Mouse (Mus musculus) cerebellum, adult 2 months (tissue): ENCODE data around the gene Pigu.

Experiments
- CTCF ChIP-seq: fragments of 200-500 bp; IDR thresholded peaks from 2 replicates; pipeline ENCODE4 v1.5.1; 2011; ENCODE audit warnings: low read depth, mild to moderate bottlenecking, control low read depth, low read length, moderate library complexity, borderline replicate concordance; ENCODE audit not compliant: insufficient read depth
- POLR2A ChIP-seq: fragments of 200-500 bp; IDR thresholded peaks from 2 replicates; pipeline ENCODE4 v1.6.1; 2011; ENCODE audit warnings: low read length, control low read depth, borderline replicate concordance; ENCODE audit not compliant: insufficient read depth

GRCm38 (mm10) chr2:155295453-155295852, 61.8 kb downstream of the Pigu start:
- TF ChIP-seq CTCF, result no peak
- TF ChIP-seq POLR2A, result no peak
